In the genomic region with DNA sequence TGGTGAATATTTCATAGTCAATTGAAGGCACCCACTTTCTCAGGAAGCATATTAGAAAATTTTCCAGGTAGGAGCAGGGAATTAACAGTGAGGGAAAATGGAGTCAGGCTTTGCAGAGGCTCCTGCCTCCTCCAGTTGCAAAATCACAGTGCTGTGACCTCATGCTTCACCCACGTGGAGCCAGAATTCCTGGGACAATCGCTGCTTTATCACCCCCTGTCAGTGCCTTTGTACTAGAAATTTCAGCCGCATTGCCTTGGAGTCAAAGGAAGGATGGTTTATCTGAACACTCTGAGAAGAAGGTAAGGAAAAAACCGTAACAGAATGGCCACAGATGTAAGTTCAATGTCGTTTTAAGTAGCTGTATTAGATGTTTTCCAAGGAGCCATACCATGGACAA, we compare ENCODE assay signal across 9 mouse cellular contexts. TPM values are rescaled to one million over a fixed set of nuclear protein-coding genes. Genes with fewer than 3 reads are reported as not detected.
DNase-seq lines count a peak whose midpoint lies in the region; ATAC-seq and TF ChIP-seq lines count a peak whose summit lies in the region.
"Had no signal": no experiment of that assay in that cellular context is flagged by ENCODE, and none has a peak within 500 bp of the region (broad histone marks: within the 10 kb centered on the region; RNA-seq: fewer than 3 reads in every experiment).

No protein-coding gene starts in this region.

- H3K9me3 ChIP-seq in kidney, postnatal 0 days (replicated peaks; ENCODE audit: low read length): no peaks in the 10 kb centered on the region
- no peaks in the 10 kb centered on the region for H3K9me3 ChIP-seq in kidney, embryonic 16.5 days (ENCODE audit: low read length)
- no peaks in the 10 kb centered on the region for H3K9me3 ChIP-seq in forebrain, embryonic 16.5 days (ENCODE audit: control insufficient read depth, low read length)
- H3K9me3 ChIP-seq: embryonic facial prominence, embryonic 12.5 days had no signal

- H3K9ac ChIP-seq in kidney, postnatal 0 days (ENCODE audit: low read depth, low read length): no peak overlapping the region
- H3K9ac ChIP-seq in kidney, embryonic 16.5 days (replicated peaks; ENCODE audit: low read length): no peak overlapping the region
- H3K9ac ChIP-seq in forebrain, embryonic 16.5 days (replicated peaks; ENCODE audit: low read depth, low read length): no peak overlapping the region
- H3K9ac ChIP-seq: embryonic facial prominence, embryonic 12.5 days had no signal

- no peak for TF ChIP-seq CTCF in kidney, postnatal 0 days (IDR thresholded peaks at IDR 0.05; ENCODE audit: low read depth)

- no peak overlapping the region for H3ac ChIP-seq in myocyte (ENCODE audit: control insufficient read depth, insufficient read length)

- TF ChIP-seq POLR2A in myocyte (IDR thresholded peaks at IDR 0.05; ENCODE audit: insufficient read length, low read depth): no peak

- no peak for ATAC-seq in kidney, postnatal 0 days (replicated peaks; ENCODE audit: low FRiP score, low read depth)
- no peak for ATAC-seq in kidney, embryonic 16.5 days (ENCODE audit: low FRiP score, low TSS enrichment)
- no peak for ATAC-seq in forebrain, embryonic 16.5 days

- H3K27me3 ChIP-seq in kidney, postnatal 0 days (ENCODE audit: insufficient read depth, low read length): 0 out of 2 replicates have a peak, but pooled peaks cover 4% of the 10 kb centered on the region
- peaks cover 22% of the 10 kb centered on the region; the same call in 1 of the 2 replicates for H3K27me3 ChIP-seq in kidney, embryonic 16.5 days (ENCODE audit: insufficient read depth, low read length)
- H3K27me3 ChIP-seq in forebrain, embryonic 16.5 days (replicated peaks; ENCODE audit: control insufficient read depth, insufficient read depth, low read length): no peaks in the 10 kb centered on the region; the same call in 1 of the 2 replicates
- H3K27me3 ChIP-seq in myocyte (ENCODE audit: control insufficient read depth, insufficient read depth, insufficient read length): no peaks in the 10 kb centered on the region

- WGBS in kidney, postnatal 0 days: 31% methylated on average over 5 of the region's 5 CpGs
- 28% methylated on average over 5 of the region's 5 CpGs for WGBS in kidney, embryonic 16.5 days
- 20% methylated on average over 5 of the region's 5 CpGs for WGBS in forebrain, embryonic 16.5 days

- H3K27ac ChIP-seq in kidney, postnatal 0 days: no peak overlapping the region
- H3K27ac ChIP-seq in kidney, embryonic 16.5 days (ENCODE audit: low read length): no peak overlapping the region
- no peak overlapping the region for H3K27ac ChIP-seq in forebrain, embryonic 16.5 days (ENCODE audit: low read length)
- H3K27ac ChIP-seq: embryonic facial prominence, embryonic 12.5 days had no signal

- H3K4me2 ChIP-seq in kidney, postnatal 0 days (ENCODE audit: low read length): no peak overlapping the region
- H3K4me2 ChIP-seq in kidney, embryonic 16.5 days (replicated peaks; ENCODE audit: low read depth, low read length): no peak overlapping the region
- peak overlapping the region; percentile 28; the same call in 1 of the 2 replicates for H3K4me2 ChIP-seq in forebrain, embryonic 16.5 days (ENCODE audit: low read length)
- peak overlapping the region; percentile 65 for H3K4me2 ChIP-seq in myocyte (ENCODE audit: low read depth)

- H3K4me3 ChIP-seq in kidney, postnatal 0 days (replicated peaks; ENCODE audit: low read depth, low read length): no peak overlapping the region
- H3K4me3 ChIP-seq in kidney, embryonic 16.5 days (ENCODE audit: low read length): no peak overlapping the region
- no peak overlapping the region for H3K4me3 ChIP-seq in forebrain, embryonic 16.5 days (replicated peaks; ENCODE audit: low read length)
- no peak overlapping the region for H3K4me3 ChIP-seq in myocyte

- no peaks in the 10 kb centered on the region for H3K4me1 ChIP-seq in kidney, postnatal 0 days (replicated peaks; ENCODE audit: insufficient read depth, low read length)
- 0 out of 2 replicates have a peak, but pooled peaks cover 2% of the 10 kb centered on the region for H3K4me1 ChIP-seq in kidney, embryonic 16.5 days (ENCODE audit: insufficient read depth, low read length)
- H3K4me1 ChIP-seq in forebrain, embryonic 16.5 days (replicated peaks; ENCODE audit: control insufficient read depth, insufficient read depth, low read length): no peaks in the 10 kb centered on the region
- H3K4me1 ChIP-seq: embryonic facial prominence, embryonic 12.5 days had no signal

- H3K79me2 ChIP-seq in myocyte (ENCODE audit: control insufficient read depth, insufficient read depth): no peaks in the 10 kb centered on the region

- peak; percentile 12 for DNase-seq in kidney, postnatal 0 days (ENCODE audit: low spot score)
- peak; percentile 22 for DNase-seq in adrenal gland, postnatal 25 days
- no peak for DNase-seq in thymus, postnatal 0 days (ENCODE audit: low spot score)
- DNase-seq in layer of hippocampus, adult 9-10 months (ENCODE audit: low spot score): no peak
- DNase-seq in frontal cortex, postnatal 25 days (ENCODE audit: low spot score in 2 of 2): no peak

- no peaks in the 10 kb centered on the region for H3K36me3 ChIP-seq in kidney, postnatal 0 days (ENCODE audit: insufficient read depth, low read length)
- no peaks in the 10 kb centered on the region for H3K36me3 ChIP-seq in kidney, embryonic 16.5 days (ENCODE audit: insufficient read depth, low read length)
- no peaks in the 10 kb centered on the region for H3K36me3 ChIP-seq in forebrain, embryonic 16.5 days (ENCODE audit: control insufficient read depth, insufficient read depth)
- no peaks in the 10 kb centered on the region for H3K36me3 ChIP-seq in myocyte (ENCODE audit: control insufficient read depth, insufficient read depth)
- H3K36me3 ChIP-seq: embryonic facial prominence, embryonic 12.5 days had no signal

TF ChIP-seq in myocyte, 11 proteins besides CTCF, POLR2A, EP300 and RAD21:
- TF ChIP-seq REST (IDR thresholded peaks at IDR 0.05; ENCODE audit: insufficient read depth, insufficient read length): no peak
- no peak for TF ChIP-seq E2F4 (IDR thresholded peaks at IDR 0.05; ENCODE audit: insufficient read depth)
- TF ChIP-seq USF1 (IDR thresholded peaks at IDR 0.05; ENCODE audit: low read depth): no peak
- TF ChIP-seq MAX (IDR thresholded peaks at IDR 0.05; ENCODE audit: low read depth): no peak
- no peak for TF ChIP-seq TCF3 (IDR thresholded peaks at IDR 0.05; ENCODE audit: insufficient read length, low read depth)
- TF ChIP-seq POLR2AphosphoS2 (IDR thresholded peaks at IDR 0.05; ENCODE audit: insufficient read length, low read depth): no peak
- TF ChIP-seq SRF (IDR thresholded peaks at IDR 0.05; ENCODE audit: control insufficient read depth, insufficient read length, low read depth): no peak
- TF ChIP-seq MYOG (IDR thresholded peaks at IDR 0.05; ENCODE audit: control insufficient read depth in 1 of 3, insufficient read depth in 1 of 3, insufficient read length in 2 of 3, low read depth in 2 of 3): no peak
- no peak for TF ChIP-seq TCF12 (IDR thresholded peaks at IDR 0.05; ENCODE audit: insufficient read depth, poor library complexity, severe bottlenecking)
- TF ChIP-seq MYOD1 (IDR thresholded peaks at IDR 0.05; ENCODE audit: control insufficient read depth in 1 of 3, insufficient read length in 2 of 3, low read depth in 2 of 3): no peak
- TF ChIP-seq CEBPB (IDR thresholded peaks at IDR 0.05; ENCODE audit: insufficient read depth, poor library complexity, severe bottlenecking): no peak

RNA-seq across cellular contexts. Expression of a gene that starts 1.5 kb away (rescaled TPM):
- 1.5 and 1.8 TPM in 2 replicates for polyA plus RNA-seq in kidney, postnatal 0 days (2015; fragmentation: Nextera tagmentation; extraction: Ambion mirVana)
- 1.9 and 2.5 TPM in 2 replicates for polyA plus RNA-seq in kidney, embryonic 16.5 days (2015; fragmentation: Nextera tagmentation; extraction: Ambion mirVana)
- total RNA-seq in adrenal gland, postnatal 25 days (2021): 18.3 and 19.2 TPM in 2 replicates
- 7.4 and 8.6 TPM in 2 replicates for polyA plus RNA-seq in forebrain, embryonic 16.5 days (2015; fragmentation: Nextera tagmentation; extraction: Ambion mirVana)
- polyA plus RNA-seq in myocyte (2012; fragmentation: generic; extraction: Trizol): 0.43 TPM
- 0.48 and 0.55 TPM in 2 replicates for polyA plus RNA-seq in thymus, postnatal 0 days (2015; fragmentation: Nextera tagmentation; extraction: Ambion mirVana)

Comparison
In these comparisons a context has a peak if more than half of its experiments do, and no peak if none do; other contexts are left out.
1. DNase-seq: peak in kidney, postnatal 0 days (single experiment) and adrenal gland, postnatal 25 days (single experiment); none in thymus, postnatal 0 days (single experiment), layer of hippocampus, adult 9-10 months (single experiment) and frontal cortex, postnatal 25 days (0 of 2).
2. H3K4me2 ChIP-seq: peak in forebrain, embryonic 16.5 days (single experiment) and myocyte (single experiment); none in kidney, postnatal 0 days (single experiment) and kidney, embryonic 16.5 days (single experiment).